Mouse (Mus musculus): ENCODE results near the gene Wnt7b. TPM values are rescaled to one million over a fixed set of nuclear protein-coding genes. Genes with fewer than 3 reads are reported as not detected.

The Wnt7b gene
- 15.7 and 17.8 TPM in 2 replicates for polyA plus RNA-seq (2014; fragmentation: Nextera tagmentation; extraction: Ambion mirVana)

DNA sequence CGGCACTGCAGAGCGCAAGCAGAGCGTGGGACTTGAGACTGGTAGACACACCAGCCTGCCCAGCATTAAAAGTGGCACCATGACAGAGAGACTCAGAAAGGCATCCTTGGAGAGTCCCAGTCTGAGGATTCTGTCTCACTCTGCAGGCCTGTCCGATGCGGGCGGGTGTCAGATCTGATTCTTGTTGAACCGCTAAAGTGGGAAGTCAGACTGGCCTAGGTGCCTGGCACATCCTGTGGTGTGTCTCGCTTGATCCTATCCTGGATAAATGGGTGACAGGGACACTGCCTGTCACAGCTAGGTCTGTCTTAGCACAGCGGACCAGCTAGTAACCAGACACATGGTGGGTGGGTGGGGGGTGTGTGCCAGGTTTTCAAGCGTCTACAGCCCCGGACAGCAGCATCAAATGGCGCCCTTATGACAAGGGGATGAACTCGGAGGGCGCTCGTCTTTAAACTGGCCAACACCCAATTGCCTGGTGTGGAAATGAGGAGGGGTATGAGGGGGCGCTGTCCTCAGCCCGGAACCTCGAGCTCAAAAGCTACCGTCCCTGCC is at the start of gene Wnt7b:
TSS of gene Wnt7b (minus strand) at position 118 of the 555 bp plus-strand sequence.
- WGBS: 4% methylated on average over 19 of the region's 19 CpGs
- peak within 1 kb of the TSS; percentile 96 for H3K4me2 ChIP-seq (ENCODE audit: low read depth, low read length)
- peak within 1 kb of the TSS; percentile 62 for H3K4me3 ChIP-seq (ENCODE audit: low read depth, low read length)
- H3K36me3 ChIP-seq (ENCODE audit: control insufficient read depth, insufficient read depth, low read length): no peaks in the 10 kb centered on the region
- H3K9ac ChIP-seq (ENCODE audit: low read depth, low read length): peak within 1 kb of the TSS; percentile 64
- ATAC-seq (ENCODE audit: low read depth): no peak
- peaks cover 6% of the 10 kb centered on the region for H3K4me1 ChIP-seq (ENCODE audit: control insufficient read depth, insufficient read depth, low read length)
- peak within 1 kb of the TSS; percentile 39; the same call in 1 of the 2 replicates for H3K27ac ChIP-seq (replicated peaks; ENCODE audit: low read depth, low read length)
- no peak for DNase-seq (ENCODE audit: low spot score)
- peaks cover 68% of the 10 kb centered on the region for H3K27me3 ChIP-seq (replicated peaks; ENCODE audit: control insufficient read depth, insufficient read depth, low read length)
- H3K9me3 ChIP-seq (ENCODE audit: control insufficient read depth, low read length): peaks cover 6% of the 10 kb centered on the region; the same call in 1 of the 2 replicates

- peaks cover 6% of the 10 kb centered on the region for H3K27me3 ChIP-seq (replicated peaks; ENCODE audit: control insufficient read depth, insufficient read depth, low read length)
- ATAC-seq (ENCODE audit: low read depth) (no peak), DNase-seq (ENCODE audit: low spot score) (no peak)
- no peak overlapping the region for H3K4me2 ChIP-seq (ENCODE audit: low read depth, low read length)
- H3K9me3 ChIP-seq (ENCODE audit: control insufficient read depth, low read length): no peaks in the 10 kb centered on the region
- peaks cover 8% of the 10 kb centered on the region; the same call in 1 of the 2 replicates for H3K4me1 ChIP-seq (ENCODE audit: control insufficient read depth, insufficient read depth, low read length)
- H3K9ac ChIP-seq (ENCODE audit: low read depth, low read length): no peak overlapping the region
- WGBS: 63% methylated on average over 2 of the region's 2 CpGs
- no peak overlapping the region for H3K4me3 ChIP-seq (ENCODE audit: low read depth, low read length)
- no peaks in the 10 kb centered on the region for H3K36me3 ChIP-seq (ENCODE audit: control insufficient read depth, insufficient read depth, low read length)
- no peak overlapping the region for H3K27ac ChIP-seq (replicated peaks; ENCODE audit: low read depth, low read length)
Observed at GRCm38 (mm10) chr15:85631591-85631990, 49.3 kb upstream of the Wnt7b start.

GRCm38 (mm10) chr15:85629924-85630545 is 47.8 kb upstream of the Wnt7b start:
- no peak for DNase-seq (ENCODE audit: low spot score)
- Histone ChIP-seq H3K4me1 (ENCODE audit: control insufficient read depth, insufficient read depth, low read length) (peaks cover 5% of the 10 kb centered on the region; the same call in 1 of the 2 replicates), H3K27ac (replicated peaks; ENCODE audit: low read depth, low read length) (no peak overlapping the region), H3K9ac (ENCODE audit: low read depth, low read length) (no peak overlapping the region), H3K27me3 (replicated peaks; ENCODE audit: control insufficient read depth, insufficient read depth, low read length) (peaks cover 19% of the 10 kb centered on the region), H3K9me3 (ENCODE audit: control insufficient read depth, low read length) (no peaks in the 10 kb centered on the region), H3K4me2 (ENCODE audit: low read depth, low read length) (no peak overlapping the region), H3K4me3 (ENCODE audit: low read depth, low read length) (no peak overlapping the region), H3K36me3 (ENCODE audit: control insufficient read depth, insufficient read depth, low read length) (no peaks in the 10 kb centered on the region)
- WGBS: 71% methylated on average over 7 of the region's 7 CpGs
- ATAC-seq (ENCODE audit: low read depth): no peak

- Histone ChIP-seq H3K27me3 (replicated peaks; ENCODE audit: control insufficient read depth, insufficient read depth, low read length) (peaks cover 34% of the 10 kb centered on the region), H3K27ac (replicated peaks; ENCODE audit: low read depth, low read length) (no peak overlapping the region), H3K9me3 (ENCODE audit: control insufficient read depth, low read length) (no peaks in the 10 kb centered on the region), H3K9ac (ENCODE audit: low read depth, low read length) (peak overlapping the region; percentile 72), H3K36me3 (ENCODE audit: control insufficient read depth, insufficient read depth, low read length) (no peaks in the 10 kb centered on the region), H3K4me3 (ENCODE audit: low read depth, low read length) (peak overlapping the region; percentile 51), H3K4me1 (ENCODE audit: control insufficient read depth, insufficient read depth, low read length) (no peaks in the 10 kb centered on the region; the same call in 1 of the 2 replicates), H3K4me2 (ENCODE audit: low read depth, low read length) (peak overlapping the region; percentile 88)
- DNase-seq (ENCODE audit: low spot score) (peak; percentile 26), ATAC-seq (ENCODE audit: low read depth) (peak; percentile 70)
- WGBS: 4% methylated on average over 34 of the region's 68 CpGs
Observed at GRCm38 (mm10) chr15:85625666-85626279, 43.5 kb upstream of the Wnt7b start.

GRCm38 (mm10) chr15:85622213-85622612 is 39.9 kb upstream of the Wnt7b start:
- H3K27ac ChIP-seq (replicated peaks; ENCODE audit: low read depth, low read length): no peak overlapping the region
- no peaks in the 10 kb centered on the region for H3K36me3 ChIP-seq (ENCODE audit: control insufficient read depth, insufficient read depth, low read length)
- H3K4me1 ChIP-seq (ENCODE audit: control insufficient read depth, insufficient read depth, low read length): no peaks in the 10 kb centered on the region; the same call in 1 of the 2 replicates
- no peak for DNase-seq (ENCODE audit: low spot score)
- no peak overlapping the region for H3K4me2 ChIP-seq (ENCODE audit: low read depth, low read length)
- no peak overlapping the region for H3K4me3 ChIP-seq (ENCODE audit: low read depth, low read length)
- WGBS: 72% methylated on average over 13 of the region's 13 CpGs
- H3K9ac ChIP-seq (ENCODE audit: low read depth, low read length): no peak overlapping the region
- H3K9me3 ChIP-seq (ENCODE audit: control insufficient read depth, low read length): no peaks in the 10 kb centered on the region
- ATAC-seq (ENCODE audit: low read depth): no peak
- peaks cover 34% of the 10 kb centered on the region for H3K27me3 ChIP-seq (replicated peaks; ENCODE audit: control insufficient read depth, insufficient read depth, low read length)

DNA sequence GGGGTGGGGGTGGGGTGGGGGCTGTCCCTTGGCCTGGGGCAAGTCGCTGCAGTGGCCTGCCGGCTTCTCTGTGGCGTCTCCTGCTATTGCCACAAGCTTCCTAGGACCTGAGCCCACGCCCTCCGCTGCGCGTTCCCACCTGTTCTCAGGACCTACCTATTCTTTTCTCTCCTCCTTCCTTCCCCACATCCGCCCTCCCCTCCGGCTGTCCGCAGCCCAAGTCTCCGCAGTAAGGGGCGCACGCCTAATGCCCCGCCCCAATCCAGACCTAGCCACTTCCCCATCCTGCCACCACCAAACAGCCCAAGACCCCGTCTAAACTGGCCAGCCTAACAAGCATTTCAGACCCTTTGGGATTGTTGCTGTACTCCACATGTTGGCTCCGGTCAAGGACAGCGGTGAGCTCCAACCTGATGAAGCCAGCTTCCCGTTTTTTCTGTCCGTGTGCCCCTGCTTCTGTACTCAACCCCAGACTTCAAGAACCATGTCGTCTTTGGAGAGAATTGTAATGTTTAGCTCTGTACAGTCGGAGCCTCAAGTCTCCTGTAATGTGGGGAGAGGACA is 33.3 kb upstream of the Wnt7b start:
- Histone ChIP-seq H3K36me3 (ENCODE audit: control insufficient read depth, insufficient read depth, low read length) (no peaks in the 10 kb centered on the region), H3K9me3 (ENCODE audit: control insufficient read depth, low read length) (0 out of 2 replicates have a peak, but pooled peaks cover 4% of the 10 kb centered on the region), H3K9ac (ENCODE audit: low read depth, low read length) (no peak overlapping the region; the same call in 1 of the 2 replicates), H3K4me1 (ENCODE audit: control insufficient read depth, insufficient read depth, low read length) (peaks cover 20% of the 10 kb centered on the region), H3K4me2 (ENCODE audit: low read depth, low read length) (peak overlapping the region; percentile 29; the same call in 1 of the 2 replicates), H3K4me3 (ENCODE audit: low read depth, low read length) (no peak overlapping the region), H3K27ac (replicated peaks; ENCODE audit: low read depth, low read length) (no peak overlapping the region), H3K27me3 (replicated peaks; ENCODE audit: control insufficient read depth, insufficient read depth, low read length) (peaks cover 16% of the 10 kb centered on the region; the same call in 1 of the 2 replicates)
- ATAC-seq (ENCODE audit: low read depth) (no peak), DNase-seq (ENCODE audit: low spot score) (no peak)
- WGBS: 23% methylated on average over 20 of the region's 21 CpGs

- no peak overlapping the region for H3K27ac ChIP-seq (replicated peaks; ENCODE audit: low read depth, low read length)
- DNase-seq (ENCODE audit: low spot score) (no peak), ATAC-seq (ENCODE audit: low read depth) (no peak)
- 0 out of 2 replicates have a peak, but pooled peaks cover 4% of the 10 kb centered on the region for H3K9me3 ChIP-seq (ENCODE audit: control insufficient read depth, low read length)
- H3K4me2 ChIP-seq (ENCODE audit: low read depth, low read length): peak overlapping the region; percentile 29; the same call in 1 of the 2 replicates
- peaks cover 20% of the 10 kb centered on the region for H3K4me1 ChIP-seq (ENCODE audit: control insufficient read depth, insufficient read depth, low read length)
- no peak overlapping the region; the same call in 1 of the 2 replicates for H3K9ac ChIP-seq (ENCODE audit: low read depth, low read length)
- H3K36me3 ChIP-seq (ENCODE audit: control insufficient read depth, insufficient read depth, low read length): no peaks in the 10 kb centered on the region
- peaks cover 16% of the 10 kb centered on the region; the same call in 1 of the 2 replicates for H3K27me3 ChIP-seq (replicated peaks; ENCODE audit: control insufficient read depth, insufficient read depth, low read length)
- WGBS: 49% methylated on average over 16 of the region's 22 CpGs
- no peak overlapping the region for H3K4me3 ChIP-seq (ENCODE audit: low read depth, low read length)
Observed at GRCm38 (mm10) chr15:85615075-85615474, 32.8 kb upstream of the Wnt7b start.

All from embryonic facial prominence, embryonic 14.5 days (tissue).